In the genomic region with DNA sequence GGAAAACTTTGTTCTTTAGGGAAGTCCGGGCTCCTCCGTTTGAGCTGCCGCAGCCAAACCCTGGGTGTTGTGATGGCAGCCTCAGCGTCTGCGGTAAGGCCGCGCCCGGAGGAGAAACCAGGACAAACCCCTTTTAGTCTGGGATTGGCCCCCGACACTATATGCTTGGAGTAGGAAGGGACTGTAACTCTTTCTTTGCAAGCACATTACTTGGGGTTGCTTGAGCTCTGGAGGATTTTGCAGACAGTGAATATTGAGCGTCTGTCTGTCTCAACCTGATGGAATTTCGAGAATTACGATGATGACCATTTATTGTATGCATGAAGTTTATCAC, we compare ENCODE assay signal across 7 mouse cellular contexts. TPM values are rescaled to one million over a fixed set of nuclear protein-coding genes. Genes with fewer than 3 reads are reported as not detected.
DNase-seq lines count a peak whose midpoint lies in the region; ATAC-seq and TF ChIP-seq lines count a peak whose summit lies in the region.

No protein-coding gene starts in this region.

- no peak for DNase-seq in lung, postnatal 4 days
- no peak for DNase-seq in forebrain, embryonic 11.5 days (ENCODE audit: low spot score)
- DNase-seq in adrenal gland, postnatal 25 days: no peak
- DNase-seq in left cerebral cortex, adult 8-10 months (ENCODE audit: low spot score in 2 of 2): no peak

- no peaks in the 10 kb centered on the region for H3K27me3 ChIP-seq in lung, embryonic 16.5 days (ENCODE audit: control insufficient read depth, insufficient read depth, low read depth, low read length)
- H3K27me3 ChIP-seq in forebrain, embryonic 11.5 days (ENCODE audit: control insufficient read depth, insufficient read depth, low read length): no peaks in the 10 kb centered on the region
- no peaks in the 10 kb centered on the region for H3K27me3 ChIP-seq in limb, embryonic 12.5 days
- H3K27me3 ChIP-seq in small intestine, adult 2 months (ENCODE audit: control insufficient read depth, insufficient read depth, low read length): no peaks in the 10 kb centered on the region

- no peaks in the 10 kb centered on the region for H3K9me3 ChIP-seq in lung, embryonic 16.5 days (ENCODE audit: control insufficient read depth, low read length)
- H3K9me3 ChIP-seq in forebrain, embryonic 11.5 days (ENCODE audit: control insufficient read depth, low read length): no peaks in the 10 kb centered on the region
- no peaks in the 10 kb centered on the region for H3K9me3 ChIP-seq in limb, embryonic 12.5 days

- peak overlapping the region; percentile 95 for H3K4me3 ChIP-seq in lung, embryonic 16.5 days (ENCODE audit: low read length)
- peak overlapping the region; percentile 86 for H3K4me3 ChIP-seq in forebrain, embryonic 11.5 days (ENCODE audit: low read depth, low read length)
- peak overlapping the region; percentile 85 for H3K4me3 ChIP-seq in limb, embryonic 12.5 days (replicated peaks)
- H3K4me3 ChIP-seq in small intestine, adult 2 months (ENCODE audit: low read depth, low read length): peak overlapping the region; percentile 62

- H3K27ac ChIP-seq in lung, embryonic 16.5 days (ENCODE audit: low read length): peak overlapping the region; percentile 97
- peak overlapping the region; percentile 84 for H3K27ac ChIP-seq in forebrain, embryonic 11.5 days (ENCODE audit: low read depth, low read length)
- H3K27ac ChIP-seq in limb, embryonic 12.5 days: peak overlapping the region; percentile 95
- peak overlapping the region; percentile 84 for H3K27ac ChIP-seq in small intestine, adult 2 months (ENCODE audit: insufficient read depth, low read depth, low read length)

- no peaks in the 10 kb centered on the region for H3K36me3 ChIP-seq in lung, embryonic 16.5 days (ENCODE audit: control insufficient read depth, insufficient read depth, low read length)
- no peaks in the 10 kb centered on the region; the same call in 1 of the 2 replicates for H3K36me3 ChIP-seq in forebrain, embryonic 11.5 days (ENCODE audit: control insufficient read depth, insufficient read depth, low read length)
- no peaks in the 10 kb centered on the region for H3K36me3 ChIP-seq in limb, embryonic 12.5 days
- H3K36me3 ChIP-seq in small intestine, adult 2 months (ENCODE audit: control insufficient read depth, insufficient read depth, low read length): no peaks in the 10 kb centered on the region

- H3K4me2 ChIP-seq in lung, embryonic 16.5 days (ENCODE audit: low read depth, low read length): peak overlapping the region; percentile 70
- peak overlapping the region; percentile 87 for H3K4me2 ChIP-seq in forebrain, embryonic 11.5 days (ENCODE audit: low read depth, low read length, severe bottlenecking)
- H3K4me2 ChIP-seq in limb, embryonic 12.5 days: peak overlapping the region; percentile 91

- H3K9ac ChIP-seq in lung, embryonic 16.5 days (ENCODE audit: low read length): peak overlapping the region; percentile 98
- peak overlapping the region; percentile 89 for H3K9ac ChIP-seq in forebrain, embryonic 11.5 days (ENCODE audit: low read length)
- H3K9ac ChIP-seq in limb, embryonic 12.5 days (replicated peaks): peak overlapping the region; percentile 84

- WGBS in lung, embryonic 16.5 days: 2% methylated on average over 12 of the region's 12 CpGs
- WGBS in forebrain, embryonic 11.5 days: 6% methylated on average over 12 of the region's 12 CpGs
- 7% methylated on average over 12 of the region's 12 CpGs for WGBS in limb, embryonic 12.5 days
- under 1% methylated on average over 12 of the region's 12 CpGs for WGBS in small intestine, adult 2 months

- peaks cover 16% of the 10 kb centered on the region for H3K4me1 ChIP-seq in lung, embryonic 16.5 days (replicated peaks; ENCODE audit: control insufficient read depth, insufficient read depth, low read length)
- H3K4me1 ChIP-seq in forebrain, embryonic 11.5 days (replicated peaks; ENCODE audit: control insufficient read depth, insufficient read depth, low read length): peaks cover 12% of the 10 kb centered on the region
- peaks cover 24% of the 10 kb centered on the region for H3K4me1 ChIP-seq in limb, embryonic 12.5 days (replicated peaks)
- peaks cover 10% of the 10 kb centered on the region; the same call in 1 of the 2 replicates for H3K4me1 ChIP-seq in small intestine, adult 2 months (ENCODE audit: control insufficient read depth, insufficient read depth, insufficient read length, low read length)

- peak; percentile 43 for ATAC-seq in lung, embryonic 16.5 days (ENCODE audit: low read depth)
- ATAC-seq in forebrain, embryonic 11.5 days (replicated peaks; ENCODE audit: low FRiP score): peak; percentile 25
- ATAC-seq in limb, embryonic 12.5 days (ENCODE audit: insufficient number of reproducible peaks, insufficient read depth, low FRiP score, low TSS enrichment, low read depth): no peak

- no peak for TF ChIP-seq CTCF in small intestine, adult 2 months (IDR thresholded peaks at IDR 0.05; ENCODE audit: extremely low read depth, insufficient read length, insufficient replicate concordance, low read depth, low read length)

- TF ChIP-seq POLR2A in small intestine, adult 2 months (IDR thresholded peaks at IDR 0.05; ENCODE audit: low read depth, low read length): no peak; the same call in 1 of the 2 replicates

RNA-seq across cellular contexts. Expression of gene Rbm14, which starts 0.4 kb away (rescaled TPM):
- polyA plus RNA-seq in lung, embryonic 16.5 days (2015; fragmentation: Nextera tagmentation; extraction: Ambion mirVana): 82.4 and 88.6 TPM in 2 replicates
- 139 and 144 TPM in 2 replicates for polyA plus RNA-seq in forebrain, embryonic 11.5 days (2014; fragmentation: Nextera tagmentation; extraction: Ambion mirVana)
- 113 and 114 TPM in 2 replicates for polyA plus RNA-seq in limb, embryonic 12.5 days (2016; fragmentation: Nextera tagmentation; extraction: Ambion mirVana)
- 38.2 and 65.3 TPM in 2 replicates for polyA plus RNA-seq in small intestine, adult 2 months (2012; rRNA removed)
- 45.4 and 46.5 TPM in 2 replicates for total RNA-seq in adrenal gland, postnatal 25 days (2021)
- 10 to 100 TPM; 33.9 to 49.3 (median 43.7) TPM for total RNA-seq in left cerebral cortex, adult 8-10 months (2022)

RNA-seq across cellular contexts. Expression of gene Gm21992, which starts 0.5 kb away (rescaled TPM):
- polyA plus RNA-seq in lung, embryonic 16.5 days (2015; fragmentation: Nextera tagmentation; extraction: Ambion mirVana): 25.7 and 30.9 TPM in 2 replicates
- polyA plus RNA-seq in forebrain, embryonic 11.5 days (2014; fragmentation: Nextera tagmentation; extraction: Ambion mirVana): 15.0 and 31.9 TPM in 2 replicates
- polyA plus RNA-seq in limb, embryonic 12.5 days (2016; fragmentation: Nextera tagmentation; extraction: Ambion mirVana): 36.3 and 57.2 TPM in 2 replicates
- 10.0 and 19.1 TPM in 2 replicates for polyA plus RNA-seq in small intestine, adult 2 months (2012; rRNA removed)
- 22.2 and 30.2 TPM in 2 replicates for total RNA-seq in adrenal gland, postnatal 25 days (2021)
- total RNA-seq in left cerebral cortex, adult 8-10 months (2022): 10 to 100 TPM; 25.1 to 31.9 (median 29.8) TPM

RNA-seq across cellular contexts. Expression of gene Rbm4, which starts 18.2 kb away (rescaled TPM):
- polyA plus RNA-seq in lung, embryonic 16.5 days (2015; fragmentation: Nextera tagmentation; extraction: Ambion mirVana): 52.2 and 55.1 TPM in 2 replicates
- 100 and 110 TPM in 2 replicates for polyA plus RNA-seq in forebrain, embryonic 11.5 days (2014; fragmentation: Nextera tagmentation; extraction: Ambion mirVana)
- polyA plus RNA-seq in limb, embryonic 12.5 days (2016; fragmentation: Nextera tagmentation; extraction: Ambion mirVana): 80.1 and 90.2 TPM in 2 replicates
- 27.1 and 33.5 TPM in 2 replicates for polyA plus RNA-seq in small intestine, adult 2 months (2012; rRNA removed)
- total RNA-seq in adrenal gland, postnatal 25 days (2021): 62.4 and 65.4 TPM in 2 replicates
- 100 to 1,000 TPM in 1 of 4 experiments, 10 to 100 TPM in 3; 84.7 to 114 (median 94.1) TPM for total RNA-seq in left cerebral cortex, adult 8-10 months (2022)

RNA-seq across cellular contexts. Expression of gene Ccs, which starts 27.3 kb away (rescaled TPM):
- polyA plus RNA-seq in lung, embryonic 16.5 days (2015; fragmentation: Nextera tagmentation; extraction: Ambion mirVana): 53.7 and 60.1 TPM in 2 replicates
- 36.4 and 37.9 TPM in 2 replicates for polyA plus RNA-seq in forebrain, embryonic 11.5 days (2014; fragmentation: Nextera tagmentation; extraction: Ambion mirVana)
- 56.4 and 60.4 TPM in 2 replicates for polyA plus RNA-seq in limb, embryonic 12.5 days (2016; fragmentation: Nextera tagmentation; extraction: Ambion mirVana)
- polyA plus RNA-seq in small intestine, adult 2 months (2012; rRNA removed): 24.8 and 41.9 TPM in 2 replicates
- total RNA-seq in adrenal gland, postnatal 25 days (2021): 107 and 128 TPM in 2 replicates
- total RNA-seq in left cerebral cortex, adult 8-10 months (2022): 10 to 100 TPM; 30.1 to 35.8 (median 33.5) TPM

RNA-seq across cellular contexts. Expression of gene Ccdc87, which starts 27.3 kb away (rescaled TPM):
- polyA plus RNA-seq in lung, embryonic 16.5 days (2015; fragmentation: Nextera tagmentation; extraction: Ambion mirVana): 0.65 and 0.72 TPM in 2 replicates
- 0.11 and 0.17 TPM in 2 replicates for polyA plus RNA-seq in forebrain, embryonic 11.5 days (2014; fragmentation: Nextera tagmentation; extraction: Ambion mirVana)
- polyA plus RNA-seq in limb, embryonic 12.5 days (2016; fragmentation: Nextera tagmentation; extraction: Ambion mirVana): 0.06 and 0.09 TPM in 2 replicates
- 0.09 and 0.11 TPM in 2 replicates for polyA plus RNA-seq in small intestine, adult 2 months (2012; rRNA removed)
- 0.15 TPM in 1 of 2 replicates, not detected in the other for total RNA-seq in adrenal gland, postnatal 25 days (2021)
- total RNA-seq in left cerebral cortex, adult 8-10 months (2022): 1 to 10 TPM; 2.3 to 3.1 (median 2.6) TPM
